In genomic region chr17:46315813-46316212, GRCm38 (mm10) we compare ENCODE assay signal across 16 mouse cellular contexts. TPM values are rescaled to one million over a fixed set of nuclear protein-coding genes. Genes with fewer than 3 reads are reported as not detected.
"Had no signal": no experiment of that assay in that cellular context is flagged by ENCODE, and none has a peak within 500 bp of the region (broad histone marks: within the 10 kb centered on the region; RNA-seq: fewer than 3 reads in every experiment).

No protein-coding gene starts in this region.

- H3K36me3 ChIP-seq: stomach, embryonic 15.5 days had no signal

- H3K27me3 ChIP-seq: neural tube, embryonic 13.5 days; neural tube, embryonic 15.5 days; stomach, embryonic 15.5 days had no signal

- DNase-seq: retina, postnatal 1 day; right cerebral cortex, adult 18-20 months; right cerebral cortex, postnatal 14 days; right cerebral cortex, postnatal 25 days; right cerebral cortex, postnatal 4 days; spleen, adult 18-20 months; thymus, adult 18-20 months; thymus, adult 2 months; thymus, postnatal 14 days; thymus, postnatal 25 days; thymus, postnatal 36 days; thymus, postnatal 4 days had no signal

- H3K4me3 ChIP-seq: neural tube, embryonic 13.5 days; neural tube, embryonic 15.5 days; stomach, embryonic 15.5 days had no signal

RNA-seq across cellular contexts. Expression of gene Dlk2, which starts 18.6 kb away (rescaled TPM):
- total RNA-seq: neutrophil, adult 5-6 weeks had no signal
